Mouse (Mus musculus): ENCODE results near the gene Spocd1.
A peak's percentile ranks its signal among the peaks of the same experiment; 100 is the strongest.
"Not testable (repeated sequence)": the region's sequence is repeated elsewhere in the genome, so short reads cannot be mapped to it uniquely, and the experiment has no call there.

Spocd1 gene

DNA sequence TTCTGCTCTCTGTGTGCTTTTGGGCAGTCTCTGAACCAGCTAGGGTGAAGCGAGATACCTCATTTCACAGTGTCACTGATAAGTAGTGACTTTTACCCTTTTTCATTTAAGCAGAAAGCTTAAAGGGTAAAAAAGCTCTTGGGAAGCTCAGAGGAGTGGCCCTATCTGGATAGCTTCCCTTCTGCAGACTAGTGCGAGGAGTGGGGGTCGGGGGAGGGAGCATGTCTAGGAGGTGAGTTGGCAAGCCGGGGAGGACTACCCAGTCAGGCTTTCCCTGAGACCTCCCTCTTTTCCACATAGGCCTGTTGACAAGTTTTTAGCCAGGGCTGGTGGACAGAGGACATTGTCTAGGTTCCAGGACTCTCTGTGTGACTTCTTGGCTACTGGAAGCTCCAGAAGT lies at the start of gene Spocd1:
TSS of gene Spocd1 (plus strand) at position 301 of the 400 bp plus-strand sequence.
- DNase-seq (ENCODE audit: low read depth, low spot score) = no peak

DNA sequence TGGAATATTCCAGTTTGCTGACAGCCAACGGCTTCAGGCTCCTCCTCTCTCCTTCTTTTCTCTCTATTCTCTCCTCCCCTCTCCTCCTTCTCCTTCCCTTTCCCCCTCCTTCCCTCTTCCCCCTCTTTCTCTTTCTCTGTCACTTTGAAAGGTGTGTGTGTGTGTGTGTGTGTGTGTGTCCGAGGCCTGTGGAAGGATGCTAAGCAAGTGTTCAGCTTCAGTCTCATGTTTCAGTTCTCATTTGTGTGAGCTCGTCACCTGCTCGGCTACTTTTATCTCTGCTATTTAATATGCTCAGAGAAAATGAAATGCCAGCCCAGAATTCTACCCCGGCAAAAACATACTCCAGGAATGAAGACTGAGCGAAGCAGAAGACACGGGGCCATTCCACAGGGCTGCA lies 48.4 kb upstream of the Spocd1 start:
- DNase-seq (ENCODE audit: low read depth, low spot score) = no peak

DNA sequence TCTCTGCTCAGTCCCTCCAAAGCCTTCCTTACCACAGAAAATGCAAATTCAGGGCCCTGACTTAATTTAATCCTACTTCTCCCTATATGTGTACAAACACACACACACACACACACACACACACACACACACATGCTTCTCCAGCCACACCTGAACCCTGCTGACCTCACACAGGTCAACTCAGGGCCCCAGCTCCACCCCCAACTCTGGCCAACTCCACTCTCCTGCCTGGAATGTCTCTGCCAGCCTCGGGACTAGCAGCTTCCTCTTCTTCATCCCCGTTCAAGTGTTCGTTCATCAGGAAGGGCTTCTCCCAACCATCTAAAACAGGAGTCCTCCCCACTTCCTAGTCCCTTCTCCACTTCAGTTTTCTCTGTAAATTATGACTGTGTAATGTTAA lies 47.4 kb upstream of the Spocd1 start:
- no peak for DNase-seq (ENCODE audit: low read depth, low spot score)

DNA sequence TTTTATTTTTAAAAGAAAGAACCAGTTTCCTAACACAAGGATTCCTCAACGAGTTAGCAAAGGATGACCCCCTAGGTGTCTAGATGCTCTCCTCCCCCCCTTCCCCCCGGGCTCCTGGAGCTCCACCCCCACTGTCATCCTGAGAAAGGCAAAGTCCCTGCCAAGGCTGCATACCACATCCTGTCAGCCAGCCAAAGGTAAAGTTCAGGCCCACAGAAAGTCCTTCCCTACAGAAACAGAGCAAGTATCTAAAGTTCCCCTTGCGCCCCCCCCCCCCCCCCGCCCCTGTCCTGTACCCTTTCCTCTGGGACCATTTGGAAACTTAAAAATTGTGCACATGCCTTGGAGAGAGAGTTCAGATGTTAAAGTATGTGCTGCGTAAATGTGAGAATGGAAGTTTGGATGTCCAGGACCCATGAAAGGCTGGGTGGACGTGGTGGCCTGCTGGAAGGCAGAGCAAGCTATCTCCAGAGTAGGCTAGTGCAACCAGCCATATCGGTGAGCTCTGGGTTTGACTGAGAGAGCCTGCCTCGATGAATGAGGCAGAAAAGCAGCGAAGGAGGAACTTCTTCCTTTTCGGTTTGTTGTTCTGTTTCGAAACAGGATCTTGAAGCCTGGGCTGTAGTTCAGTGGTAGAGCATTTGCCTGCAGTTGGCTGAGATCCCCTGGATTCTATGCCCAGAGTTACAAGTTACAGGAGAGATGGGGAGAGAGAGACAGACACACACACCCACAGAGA lies 46.3 kb upstream of the Spocd1 start:
- DNase-seq (ENCODE audit: low read depth, low spot score) = no peak

DNA sequence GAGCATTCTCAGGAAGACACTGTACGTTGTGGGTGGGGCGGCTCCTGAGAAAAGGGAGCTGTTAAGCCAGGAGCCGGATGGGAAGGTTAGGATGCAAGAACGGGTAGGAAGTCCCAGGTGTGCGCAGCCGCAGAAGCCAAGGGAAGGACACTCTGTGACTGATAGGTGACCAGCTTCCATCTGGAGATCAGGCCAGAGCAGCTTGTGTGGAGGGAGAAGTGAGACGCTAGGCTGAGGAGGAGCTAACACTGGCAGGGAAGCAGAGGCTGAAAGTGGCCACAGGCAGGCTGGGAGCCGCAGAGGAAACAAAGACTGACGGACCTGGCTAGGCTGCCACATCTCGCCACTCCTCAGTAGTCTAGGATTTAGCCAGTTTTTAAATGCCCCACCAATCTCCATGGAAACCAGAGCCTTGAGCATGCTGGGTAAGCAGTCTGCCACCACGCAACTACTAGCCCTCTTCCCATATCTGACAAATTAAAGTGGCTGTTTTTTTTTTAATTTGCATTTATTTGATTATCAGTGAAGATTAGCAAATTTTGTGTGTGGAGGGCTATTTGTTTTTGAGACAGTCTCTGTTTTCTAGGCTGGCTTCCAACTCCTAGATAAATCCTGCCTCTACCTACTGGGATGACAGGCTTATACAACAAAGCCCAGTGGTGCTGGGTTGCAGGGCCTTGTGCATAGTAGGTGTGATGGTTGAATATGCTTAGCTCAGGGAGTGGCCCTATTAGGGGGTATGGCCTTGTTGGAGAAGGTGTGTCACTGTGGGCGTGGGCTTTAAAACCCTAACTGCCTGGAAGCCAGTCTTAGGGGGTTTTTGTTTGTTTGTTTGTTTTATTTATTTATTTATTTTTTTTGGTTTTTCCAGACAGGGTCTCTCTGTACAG lies 44.8 kb upstream of the Spocd1 start:
- DNase-seq (ENCODE audit: low read depth, low spot score) = no peak

DNA sequence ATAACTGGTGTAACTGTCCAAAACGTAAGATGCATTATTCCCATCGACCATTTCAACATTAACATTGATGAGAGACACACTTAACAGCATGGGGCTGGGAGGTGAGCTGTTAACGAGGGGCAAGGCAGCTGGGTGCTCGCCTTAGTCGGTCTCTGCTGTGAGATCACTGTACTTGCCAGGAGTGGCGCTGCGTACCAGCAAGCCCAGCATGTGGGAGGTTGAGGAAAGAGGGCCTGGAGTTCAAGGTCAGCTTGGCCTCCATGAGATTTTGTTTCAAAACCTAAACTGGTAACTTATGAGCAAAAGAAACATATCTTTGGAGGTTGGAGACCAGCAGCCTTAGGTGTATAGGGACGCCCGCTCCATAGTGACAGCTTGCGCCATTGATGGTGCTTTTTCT lies 39.4 kb upstream of the Spocd1 start:
- no peak for DNase-seq (ENCODE audit: low read depth, low spot score)

DNA sequence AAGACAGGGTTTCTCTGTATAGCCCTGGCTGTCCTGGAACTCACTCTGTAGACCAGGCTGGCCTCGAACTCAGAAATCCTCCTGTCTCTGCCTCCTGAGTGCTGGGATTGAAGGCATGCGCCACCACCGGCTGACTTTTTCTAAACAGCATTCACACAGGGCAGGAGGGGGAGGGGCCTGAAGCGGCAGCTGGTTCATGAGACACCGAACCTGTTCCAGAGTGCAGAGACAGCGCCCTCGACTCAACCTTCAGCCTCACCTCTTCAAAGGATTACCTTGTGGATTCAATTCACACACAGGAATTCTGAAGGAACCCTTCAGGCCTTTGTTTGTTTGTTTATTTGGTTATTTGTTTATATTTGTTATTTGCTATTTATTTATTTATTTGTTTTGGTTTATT lies 39.0 kb upstream of the Spocd1 start:
- DNase-seq (ENCODE audit: low read depth, low spot score) = no peak

DNA sequence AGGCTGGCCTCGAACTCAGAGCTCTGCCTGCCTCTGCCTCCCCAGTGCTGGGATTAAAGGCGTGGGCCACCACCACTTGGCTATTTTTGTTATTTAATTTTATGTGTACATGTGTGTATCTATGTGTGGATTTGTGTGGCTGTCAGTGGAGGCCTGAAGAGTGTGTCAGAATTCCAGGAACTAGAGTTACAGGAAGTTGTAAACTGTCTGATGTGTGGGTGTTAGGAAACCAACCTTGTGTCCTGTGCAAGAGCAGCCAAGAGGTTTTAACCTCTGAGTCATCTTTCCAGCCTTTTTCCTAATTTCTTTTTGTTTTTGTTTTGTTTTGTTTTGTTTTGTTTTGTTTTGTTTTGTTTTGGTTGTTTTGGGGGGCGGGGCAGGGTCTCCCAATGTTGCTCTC lies 34.2 kb upstream of the Spocd1 start:
- no peak for DNase-seq (ENCODE audit: low read depth, low spot score)

DNA sequence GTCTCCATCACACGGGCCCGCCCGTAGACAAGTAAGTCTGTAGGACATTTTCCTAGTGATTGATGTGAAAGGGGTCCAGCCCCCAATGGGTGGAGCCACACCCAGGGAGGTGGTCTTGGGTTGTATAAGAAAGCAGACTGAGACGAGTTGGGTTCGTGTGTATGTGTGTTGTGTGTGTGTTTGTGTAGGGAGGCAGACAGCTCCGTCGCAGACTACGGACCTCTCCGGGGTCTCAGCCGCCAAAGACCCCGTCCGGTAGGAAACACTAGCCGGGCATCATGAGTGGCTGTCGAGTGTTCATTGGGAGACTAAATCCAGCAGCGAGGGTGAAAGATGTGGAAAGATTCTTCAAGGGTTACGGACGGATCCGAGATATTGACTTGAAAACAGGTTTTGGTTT lies 30.2 kb upstream of the Spocd1 start:
- DNase-seq (ENCODE audit: low read depth, low spot score) = not testable (repeated sequence)

DNA sequence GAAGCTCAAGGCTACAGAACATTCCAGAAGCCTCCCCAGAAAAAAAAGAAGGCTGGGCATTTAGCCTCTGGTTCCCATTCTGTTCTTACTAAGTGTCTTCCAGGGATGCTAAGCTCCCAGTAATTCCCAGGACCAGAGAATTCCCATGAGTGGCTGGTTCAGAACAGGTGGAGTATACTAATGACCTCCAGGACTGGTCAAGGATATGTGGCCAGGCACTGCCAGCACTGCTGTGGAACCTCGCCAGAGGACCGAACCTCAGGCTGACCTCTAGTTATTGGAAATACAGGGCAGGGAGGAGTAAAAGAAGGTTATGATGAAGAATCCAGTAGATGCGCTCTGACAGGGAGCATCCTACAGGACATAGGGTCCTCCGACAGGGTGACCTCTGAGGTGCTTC lies 26.7 kb upstream of the Spocd1 start:
- no peak for DNase-seq (ENCODE audit: low read depth, low spot score)

DNA sequence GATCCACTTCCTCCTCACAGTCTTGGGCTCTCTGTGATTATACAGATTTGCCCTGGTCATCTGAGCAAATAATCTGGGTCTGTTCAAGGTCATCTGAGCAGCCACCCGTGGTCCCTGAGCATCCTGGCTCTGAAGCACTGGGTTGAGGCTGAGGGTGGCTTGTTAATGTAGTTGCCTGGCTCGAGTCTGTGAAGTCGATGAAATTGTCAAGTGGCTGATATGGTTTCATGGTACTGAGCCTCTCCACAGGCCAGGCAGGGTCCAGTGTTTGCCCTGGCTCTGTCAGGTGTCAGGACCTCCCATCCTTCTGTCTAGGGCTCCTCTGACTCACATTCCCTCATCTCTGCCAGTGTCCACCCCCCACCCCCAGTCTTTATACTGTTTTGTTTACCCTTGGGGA lies 25.5 kb upstream of the Spocd1 start:
- DNase-seq (ENCODE audit: low read depth, low spot score) = no peak

DNA sequence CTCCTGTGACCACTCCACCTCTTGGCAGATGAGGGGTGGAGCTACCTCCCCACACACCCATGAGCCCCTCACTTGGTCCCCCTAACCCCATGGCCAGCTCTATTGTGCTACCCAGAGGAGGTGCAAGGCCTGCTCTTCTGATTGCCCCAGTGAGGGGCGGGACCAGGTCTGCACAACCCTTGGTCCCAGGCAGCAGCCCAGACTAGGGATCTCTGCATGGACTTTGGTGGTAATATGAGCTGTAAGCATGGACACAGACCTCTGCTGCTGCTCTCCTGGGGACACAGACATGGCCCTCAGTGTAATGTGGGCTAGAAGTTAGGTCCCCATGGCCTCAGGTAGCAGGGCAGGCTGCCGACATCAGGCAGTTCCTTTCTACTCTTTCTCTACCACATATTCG lies 24.0 kb upstream of the Spocd1 start:
- no peak for DNase-seq (ENCODE audit: low read depth, low spot score)

DNA sequence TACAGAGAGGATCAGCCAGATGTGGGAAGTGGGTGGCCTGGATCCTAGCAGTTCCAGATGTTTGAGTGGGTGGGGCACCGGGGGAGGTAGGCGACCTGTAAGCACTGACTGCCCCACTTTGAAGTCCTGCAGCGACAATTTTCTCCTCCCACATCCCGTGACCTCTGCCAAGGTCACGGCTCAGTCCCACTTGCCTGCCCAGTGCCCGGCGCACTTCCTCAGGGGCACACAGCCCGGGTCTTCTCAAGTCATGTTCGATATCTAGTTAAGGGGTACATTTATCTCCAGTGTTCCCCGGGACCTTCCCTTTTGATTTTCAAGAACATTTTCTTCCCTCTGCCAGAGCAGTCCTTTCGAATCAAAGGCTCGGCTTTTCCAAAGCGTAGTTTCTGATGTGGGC lies 23.0 kb upstream of the Spocd1 start:
- no peak for DNase-seq (ENCODE audit: low read depth, low spot score)

DNA sequence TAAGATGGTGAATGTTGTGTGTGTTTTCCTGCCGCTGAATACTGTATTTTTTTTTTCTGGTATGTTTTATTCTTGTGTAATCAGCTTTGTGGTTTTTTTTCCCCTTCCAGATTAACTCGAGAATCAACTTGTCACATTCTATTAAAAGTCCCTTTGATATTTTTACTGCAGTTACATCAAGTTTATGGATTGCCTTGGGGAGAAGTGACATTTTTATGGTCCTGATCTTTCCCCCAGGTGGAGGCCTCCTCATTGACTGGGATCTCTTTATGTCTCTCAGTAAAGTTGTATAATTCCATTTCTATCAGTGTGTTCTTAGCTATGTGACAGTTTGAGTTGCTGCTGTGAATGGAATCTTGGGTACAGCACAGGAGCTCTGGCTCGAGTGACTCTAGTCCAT lies 20.2 kb upstream of the Spocd1 start:
- DNase-seq (ENCODE audit: low read depth, low spot score) = no peak

DNA sequence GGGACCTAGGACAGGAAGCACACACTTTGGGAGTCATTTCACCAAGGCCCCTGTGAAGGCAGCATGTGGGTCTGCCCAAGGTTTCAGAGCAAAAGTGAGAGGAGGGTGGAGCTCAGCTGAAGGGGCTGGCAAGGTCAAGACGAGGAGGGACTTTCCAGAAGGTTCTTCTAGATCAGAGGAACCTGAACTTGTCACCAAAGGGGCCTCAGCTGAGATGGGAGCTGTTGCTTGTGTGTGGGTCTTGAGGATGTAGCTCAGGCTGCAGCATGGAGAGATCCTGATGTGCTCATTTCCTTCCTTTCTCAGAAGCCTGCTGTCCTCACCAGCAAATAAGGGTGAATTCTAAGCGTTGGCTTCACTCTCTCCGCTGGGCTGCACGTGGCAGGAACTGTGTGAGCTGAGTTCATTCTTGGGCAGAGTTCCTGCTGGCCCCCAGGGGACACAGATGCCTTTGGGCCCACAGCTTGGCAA lies 19.8 kb upstream of the Spocd1 start:
- DNase-seq (ENCODE audit: low read depth, low spot score) = no peak

DNA sequence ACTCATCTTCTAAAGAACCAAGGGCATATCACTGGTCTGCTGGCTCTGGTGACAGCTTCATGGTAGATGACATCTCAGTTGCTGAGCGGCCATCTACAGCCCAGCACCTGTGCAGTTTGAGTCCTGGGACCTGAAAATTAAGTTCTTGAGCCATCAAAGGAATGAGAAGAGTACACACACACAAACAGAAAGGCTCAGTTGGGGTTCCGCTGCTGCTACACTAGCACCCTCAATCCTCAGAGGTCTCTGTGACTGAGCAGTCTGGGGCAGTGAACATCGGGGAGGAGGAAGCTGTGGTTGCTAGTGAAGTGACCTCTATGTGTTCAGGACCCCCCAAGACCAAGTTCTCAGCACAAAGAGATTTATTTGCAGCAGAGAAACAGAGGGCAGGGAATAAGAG lies 16.1 kb upstream of the Spocd1 start:
- DNase-seq (ENCODE audit: low read depth, low spot score) = no peak

DNA sequence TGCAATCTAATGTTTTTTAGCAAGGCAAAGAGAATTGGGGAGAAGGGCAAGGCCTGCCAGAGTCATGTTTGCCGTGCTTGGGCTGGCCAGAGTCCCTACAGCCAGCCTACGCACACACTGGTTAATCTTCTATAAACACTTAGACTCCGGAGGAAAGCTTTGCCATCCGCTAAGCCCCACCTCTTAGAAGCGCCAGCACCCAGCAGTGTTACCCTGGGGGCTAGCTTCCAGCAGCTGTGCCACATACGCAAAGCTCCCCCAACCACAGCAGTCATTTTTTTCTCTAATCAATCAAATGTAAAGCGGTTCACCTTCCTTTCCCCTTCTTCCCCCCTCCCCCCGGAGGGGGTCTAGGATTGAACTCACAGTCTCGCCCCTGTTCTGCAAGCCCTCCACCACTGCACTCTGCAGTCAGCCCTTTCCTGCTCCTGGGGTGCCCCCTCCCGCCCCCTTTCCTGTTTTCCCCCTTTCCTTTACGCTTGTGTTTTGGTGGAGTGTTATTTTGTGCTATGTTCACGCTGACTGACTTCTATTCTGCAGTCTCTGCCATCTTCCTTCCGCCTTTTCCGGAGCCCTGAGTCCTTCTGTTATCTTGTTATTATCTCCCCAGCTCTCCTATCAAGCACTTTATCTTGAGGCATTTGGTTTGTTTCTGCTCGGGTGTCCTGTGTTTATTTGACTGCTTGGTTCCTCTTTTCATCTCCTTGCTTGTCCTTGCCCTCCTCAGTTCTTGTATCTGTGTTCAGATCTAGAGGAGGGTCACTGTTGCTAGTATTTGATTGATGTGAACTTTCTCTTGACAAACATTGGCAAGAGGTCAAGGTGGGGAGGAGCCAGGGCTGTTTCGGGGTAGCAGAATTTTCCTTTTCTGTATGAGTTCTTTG lies 15.0 kb upstream of the Spocd1 start:
- peak; percentile 13 for DNase-seq (ENCODE audit: low read depth, low spot score)

DNA sequence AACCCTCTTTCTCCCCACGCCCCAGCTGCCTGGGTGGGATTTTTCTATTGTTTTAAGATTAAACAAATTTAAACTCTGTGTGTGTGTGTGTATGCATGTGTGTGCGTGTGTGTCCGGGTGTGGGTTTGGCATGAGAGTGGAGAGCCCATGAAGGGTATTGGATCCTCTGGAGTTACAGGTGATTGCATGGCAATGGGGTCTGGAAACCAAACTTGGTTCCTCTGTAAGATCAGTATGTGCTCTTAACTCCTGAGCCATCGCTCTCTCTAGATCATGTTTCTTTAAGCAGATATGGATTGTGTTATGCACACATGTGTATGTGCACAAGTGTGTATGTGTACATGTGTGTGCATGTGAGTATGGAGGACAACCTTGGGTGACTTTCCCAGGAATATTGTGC lies 14.4 kb upstream of the Spocd1 start:
- DNase-seq (ENCODE audit: low read depth, low spot score) = no peak

DNA sequence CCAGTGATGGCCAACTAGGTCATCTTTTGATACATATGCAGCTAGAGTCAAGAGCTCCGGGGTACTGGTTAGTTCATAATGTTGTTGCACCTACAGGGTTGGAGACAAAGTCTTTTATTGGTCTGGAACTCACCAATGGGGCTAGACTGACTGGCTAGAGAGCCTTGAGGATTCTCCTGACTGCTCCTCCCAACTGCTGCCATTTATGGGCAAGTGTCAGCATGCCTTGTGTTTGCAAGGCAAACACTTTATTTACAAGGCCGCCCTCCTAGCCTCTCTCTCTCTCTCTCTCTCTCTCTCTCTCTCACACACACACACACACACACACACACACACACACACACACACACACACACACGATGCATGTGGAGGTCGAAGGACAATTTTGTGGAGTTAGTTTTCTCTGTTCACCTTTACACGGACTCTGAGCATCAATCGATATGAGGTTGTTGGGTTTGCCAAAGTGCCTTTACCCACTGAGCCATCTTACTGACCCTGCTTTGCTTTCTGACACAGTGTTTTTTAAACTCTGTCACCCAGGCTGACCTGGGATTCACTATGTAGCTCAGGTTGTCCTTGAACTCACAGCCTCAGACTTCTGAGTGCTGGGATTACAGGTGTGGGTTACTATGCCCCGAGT lies 13.6 kb upstream of the Spocd1 start:
- DNase-seq (ENCODE audit: low read depth, low spot score) = no peak

DNA sequence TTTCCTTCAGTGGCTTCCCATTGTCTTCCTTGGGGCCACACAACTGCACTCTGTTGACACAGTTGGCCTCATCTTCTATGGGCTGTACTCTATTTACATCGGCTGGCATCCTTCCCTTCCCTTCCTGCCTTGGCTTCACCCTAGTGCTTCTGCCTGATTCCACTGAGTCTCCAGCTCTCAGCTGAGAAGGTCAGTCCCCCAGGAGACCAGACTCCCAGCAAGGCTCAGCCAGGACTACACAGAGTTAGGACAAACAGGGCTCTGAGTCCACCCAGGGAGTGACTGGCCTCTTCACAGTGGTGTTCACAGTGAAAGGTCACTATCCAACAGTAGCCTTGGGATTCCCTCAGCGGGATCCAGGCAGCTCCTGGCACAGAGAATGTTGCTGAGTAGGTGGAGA lies 12.9 kb upstream of the Spocd1 start:
- no peak for DNase-seq (ENCODE audit: low read depth, low spot score)

DNA sequence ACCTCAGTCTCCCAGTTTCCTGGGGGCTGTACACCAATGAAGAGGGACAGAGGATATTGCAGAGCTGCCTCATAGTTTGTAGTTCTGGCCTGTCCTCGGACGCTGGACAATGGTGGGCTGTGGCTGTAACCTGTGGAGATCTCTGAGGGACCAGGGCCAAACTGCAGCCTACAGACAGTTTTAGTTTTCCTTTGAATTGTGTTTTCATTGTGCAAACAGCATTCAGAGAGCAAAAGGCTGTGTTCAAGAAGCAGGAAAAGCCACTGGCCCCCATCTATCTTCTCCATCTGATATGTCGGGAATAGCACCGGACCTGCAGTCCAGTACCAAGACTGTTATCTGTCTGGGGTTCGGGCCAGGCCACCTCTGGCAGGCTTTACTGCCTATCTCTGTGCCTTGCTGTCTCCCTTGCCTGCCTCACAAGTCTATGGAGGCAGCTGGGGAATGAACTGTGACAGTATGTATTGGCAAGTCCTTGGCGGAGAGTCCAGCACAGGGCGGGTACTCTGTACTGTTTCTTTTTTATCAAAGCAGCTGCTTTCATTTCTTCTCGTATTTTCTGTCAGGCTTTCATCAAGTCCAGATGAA lies 11.9 kb upstream of the Spocd1 start:
- no peak for DNase-seq (ENCODE audit: low read depth, low spot score)

All from retina, postnatal 7 days (tissue).